Mouse (Mus musculus): ENCODE measurements around the gene Naaladl2.

Gene Naaladl2

GRCm38 (mm10) chr3:24942170-24942569 lies 201.9 kb downstream of the Naaladl2 start:
- DNase-seq (ENCODE audit: low spot score): no peak

- no peak for DNase-seq (ENCODE audit: low spot score)
Observed at GRCm38 (mm10) chr3:24938507-24939182, 205.4 kb downstream of the Naaladl2 start.

GRCm38 (mm10) chr3:24921811-24922210 lies 222.2 kb downstream of the Naaladl2 start:
- no peak for DNase-seq (ENCODE audit: low spot score)

GRCm38 (mm10) chr3:24921401-24921800 lies 222.7 kb downstream of the Naaladl2 start:
- no peak for DNase-seq (ENCODE audit: low spot score)

- DNase-seq (ENCODE audit: low spot score): no peak
Observed at GRCm38 (mm10) chr3:24905425-24905960, 238.6 kb downstream of the Naaladl2 start.

GRCm38 (mm10) chr3:24888801-24889200 lies 255.3 kb downstream of the Naaladl2 start:
- DNase-seq (ENCODE audit: low spot score): no peak

- DNase-seq (ENCODE audit: low spot score): no peak
Observed at GRCm38 (mm10) chr3:24872254-24872653, 271.8 kb downstream of the Naaladl2 start.

- no peak for DNase-seq (ENCODE audit: low spot score)
Observed at GRCm38 (mm10) chr3:24852936-24853335, 291.1 kb downstream of the Naaladl2 start.

- DNase-seq (ENCODE audit: low spot score): no peak
Observed at GRCm38 (mm10) chr3:24796739-24797138, 347.3 kb downstream of the Naaladl2 start.

- DNase-seq (ENCODE audit: low spot score): no peak
Observed at GRCm38 (mm10) chr3:24787451-24788148, 356.5 kb downstream of the Naaladl2 start.

GRCm38 (mm10) chr3:24784108-24784507 lies 360.0 kb downstream of the Naaladl2 start:
- no peak for DNase-seq (ENCODE audit: low spot score)

- no peak for DNase-seq (ENCODE audit: low spot score)
Observed at GRCm38 (mm10) chr3:24783462-24783829, 360.6 kb downstream of the Naaladl2 start.

GRCm38 (mm10) chr3:24782784-24783461 lies 361.1 kb downstream of the Naaladl2 start:
- DNase-seq (ENCODE audit: low spot score): no peak

GRCm38 (mm10) chr3:24781687-24782086 lies 362.4 kb downstream of the Naaladl2 start:
- DNase-seq (ENCODE audit: low spot score): no peak

- no peak for DNase-seq (ENCODE audit: low spot score)
Observed at GRCm38 (mm10) chr3:24778416-24778815, 365.6 kb downstream of the Naaladl2 start.

GRCm38 (mm10) chr3:24749055-24749454 lies 395.0 kb downstream of the Naaladl2 start:
- no peak for DNase-seq (ENCODE audit: low spot score)

GRCm38 (mm10) chr3:24747182-24747856 lies 396.7 kb downstream of the Naaladl2 start:
- DNase-seq (ENCODE audit: low spot score): no peak

GRCm38 (mm10) chr3:24743946-24744345 lies 400.1 kb downstream of the Naaladl2 start:
- no peak for DNase-seq (ENCODE audit: low spot score)

- no peak for DNase-seq (ENCODE audit: low spot score)
Observed at GRCm38 (mm10) chr3:24719181-24719749, 424.8 kb downstream of the Naaladl2 start.

GRCm38 (mm10) chr3:24714770-24715169 lies 429.3 kb downstream of the Naaladl2 start:
- no peak for DNase-seq (ENCODE audit: low spot score)

GRCm38 (mm10) chr3:24705778-24706423 lies 438.2 kb downstream of the Naaladl2 start:
- DNase-seq (ENCODE audit: low spot score): no peak

Data from ovary, postnatal 10 days (tissue).